Mouse (Mus musculus): ENCODE measurements around the gene Bmper.

The Bmper gene

GRCm38 (mm10) chr9:23374789-23375460 is 152.0 kb downstream of the Bmper start:
- DNase-seq (ENCODE audit: low read depth, low spot score): no peak

- no peak for DNase-seq (ENCODE audit: low read depth, low spot score)
These were observed 155.2 kb downstream of the Bmper start for GRCm38 (mm10) chr9:23377831-23378730.

- no peak for DNase-seq (ENCODE audit: low read depth, low spot score)
These were observed 155.9 kb downstream of the Bmper start for GRCm38 (mm10) chr9:23378731-23379170.

DNA sequence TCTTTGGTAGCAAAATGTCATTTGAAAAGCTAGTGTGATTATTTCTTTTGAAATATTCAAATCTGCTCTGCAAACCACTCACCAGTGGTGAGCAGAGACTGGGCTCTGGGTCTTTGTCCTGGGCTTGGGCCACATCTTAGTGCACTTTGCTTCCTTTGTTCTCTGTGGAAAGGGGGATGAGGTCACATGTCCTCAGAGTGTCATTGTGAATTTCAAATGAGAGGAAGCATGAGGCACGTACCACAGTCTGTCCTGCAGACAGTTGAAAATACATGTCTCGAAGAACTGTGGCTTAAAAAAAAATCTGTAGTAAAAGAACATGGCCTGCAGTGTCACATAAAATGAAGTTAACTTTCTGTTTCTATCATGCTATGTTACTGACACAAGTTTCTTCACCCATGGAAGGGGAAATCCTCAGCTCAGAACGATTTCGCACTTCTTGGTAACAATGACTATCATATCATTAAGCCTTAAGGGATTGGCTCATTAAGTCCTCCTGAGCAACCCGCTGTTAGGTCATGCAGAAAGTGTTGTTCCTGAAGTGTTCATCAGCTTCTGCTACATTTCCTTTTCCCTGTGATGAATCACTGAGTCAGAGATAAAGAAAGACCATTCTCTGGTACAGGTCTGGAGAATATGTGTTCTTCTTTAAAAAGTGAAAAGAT is 157.4 kb downstream of the Bmper start:
- no peak for DNase-seq (ENCODE audit: low read depth, low spot score)

GRCm38 (mm10) chr9:23383291-23383690 is 160.4 kb downstream of the Bmper start:
- DNase-seq (ENCODE audit: low read depth, low spot score): no peak

DNA sequence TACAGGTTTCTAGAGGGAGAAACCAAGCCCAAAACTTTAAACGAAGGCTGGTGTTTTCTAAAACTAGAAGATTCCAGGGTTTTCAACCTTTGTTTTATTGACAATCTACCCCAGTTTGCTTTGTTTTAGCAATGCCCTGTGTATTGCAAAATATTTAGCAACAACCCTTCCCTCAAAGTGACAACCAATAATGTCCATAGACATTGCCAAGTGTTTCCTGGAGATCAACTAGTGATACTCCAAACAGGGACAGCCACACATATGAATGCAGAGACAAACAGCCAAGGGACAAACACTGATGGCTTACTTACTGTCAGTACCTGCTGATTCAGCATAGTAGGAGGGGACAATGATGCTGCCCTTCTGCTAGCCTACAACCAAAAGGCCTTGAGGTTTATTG is 161.0 kb downstream of the Bmper start:
- DNase-seq (ENCODE audit: low read depth, low spot score): no peak

DNA sequence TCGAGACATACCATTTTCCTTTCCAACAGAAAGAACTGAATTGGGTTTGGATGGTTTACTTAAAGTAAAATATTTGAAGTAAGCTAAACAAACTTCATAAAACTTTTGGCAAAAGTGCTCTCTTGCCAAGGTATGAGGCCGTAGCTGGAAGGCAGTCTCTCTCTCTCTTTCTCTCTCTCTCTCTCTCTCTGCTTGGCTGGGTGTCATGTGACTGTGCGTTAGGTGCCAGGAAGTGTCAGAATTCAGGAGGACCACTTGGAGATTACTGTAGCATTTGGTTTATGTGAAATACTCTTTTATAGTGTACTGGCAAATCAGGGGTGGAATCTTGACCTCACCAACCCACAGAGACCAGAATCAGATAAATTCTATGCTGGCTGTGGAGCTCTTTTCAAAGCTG is 162.0 kb downstream of the Bmper start:
- no peak for DNase-seq (ENCODE audit: low read depth, low spot score)

GRCm38 (mm10) chr9:23386201-23386600 is 163.3 kb downstream of the Bmper start:
- DNase-seq (ENCODE audit: low read depth, low spot score): no peak

DNA sequence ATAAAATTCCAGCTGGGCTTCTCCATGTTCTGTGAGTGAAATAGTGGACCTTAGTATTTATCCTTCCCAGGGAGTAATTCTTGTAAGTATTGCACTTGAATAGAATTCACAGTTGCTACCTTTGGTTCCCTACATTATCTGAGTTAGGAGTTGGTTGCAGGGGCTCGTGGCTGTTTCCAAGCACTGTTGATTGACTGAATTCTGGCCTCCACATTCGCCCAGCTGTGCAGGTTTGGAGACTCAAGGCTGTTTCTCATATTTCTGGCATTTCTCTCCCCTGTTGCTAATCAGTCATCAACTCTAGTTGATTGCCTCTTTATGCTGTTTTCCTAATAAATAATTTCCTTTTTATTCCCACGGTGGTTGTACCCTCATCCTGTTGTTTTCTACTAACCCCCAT is 167.2 kb downstream of the Bmper start:
- DNase-seq (ENCODE audit: low read depth, low spot score): no peak

GRCm38 (mm10) chr9:23394652-23395317 is 171.9 kb downstream of the Bmper start:
- DNase-seq (ENCODE audit: low read depth, low spot score): no peak

GRCm38 (mm10) chr9:23396186-23396585 is 173.3 kb downstream of the Bmper start:
- no peak for DNase-seq (ENCODE audit: low read depth, low spot score)

- no peak for DNase-seq (ENCODE audit: low read depth, low spot score)
These were observed 175.0 kb downstream of the Bmper start for GRCm38 (mm10) chr9:23397876-23398275.

DNA sequence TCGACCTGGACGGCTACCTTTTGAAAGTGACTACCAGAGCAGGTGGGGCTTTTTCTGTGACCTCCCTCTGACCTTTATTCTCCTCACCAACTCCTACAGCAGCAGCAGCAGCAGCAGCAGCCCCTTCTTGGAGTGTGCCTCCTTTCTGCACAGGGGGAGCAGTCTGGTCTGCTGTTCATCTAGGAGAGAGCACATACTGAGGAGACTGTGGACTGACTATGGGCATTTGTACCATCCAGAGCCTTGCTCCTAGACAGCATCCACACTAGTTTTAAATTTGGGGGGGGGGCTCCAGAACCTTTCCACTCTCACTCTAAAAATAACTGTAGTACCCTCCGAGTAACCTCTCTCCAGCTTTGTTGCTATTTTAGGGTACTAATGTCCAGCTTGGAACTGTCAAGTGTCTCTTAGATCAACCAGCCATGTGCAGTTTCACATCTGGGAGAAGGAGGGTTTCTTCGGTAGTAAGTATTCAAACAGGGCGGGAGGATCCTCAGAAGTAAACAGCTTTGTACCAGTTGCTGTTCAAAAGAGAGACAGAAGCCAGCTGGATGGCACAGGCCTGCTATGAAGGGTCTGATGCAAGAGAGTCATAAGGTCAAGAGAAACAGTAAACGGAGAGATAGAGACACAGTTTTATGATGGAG is 176.9 kb downstream of the Bmper start:
- DNase-seq (ENCODE audit: low read depth, low spot score): no peak

DNA sequence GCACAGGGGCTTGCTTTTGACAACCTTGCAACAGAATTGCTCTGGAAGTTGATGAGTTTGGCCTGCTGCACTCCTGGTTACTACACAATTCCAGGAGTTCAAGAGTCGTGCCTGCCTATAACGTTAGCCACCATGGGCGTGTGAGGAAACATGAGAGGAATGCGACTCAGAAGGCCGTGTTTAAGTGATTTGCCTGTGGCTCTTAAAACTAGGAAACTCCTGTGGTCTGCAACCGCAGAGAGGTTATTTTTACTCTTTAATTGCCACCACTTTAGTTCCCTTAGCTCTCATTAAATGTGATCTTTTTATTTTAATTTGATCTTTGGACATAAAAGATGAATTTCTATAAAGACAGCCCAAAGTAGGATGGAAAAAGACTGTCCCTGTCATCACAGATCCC is 184.5 kb downstream of the Bmper start:
- DNase-seq (ENCODE audit: low read depth, low spot score): no peak

- no peak for DNase-seq (ENCODE audit: low read depth, low spot score)
These were observed 185.3 kb downstream of the Bmper start for GRCm38 (mm10) chr9:23407935-23408781.

DNA sequence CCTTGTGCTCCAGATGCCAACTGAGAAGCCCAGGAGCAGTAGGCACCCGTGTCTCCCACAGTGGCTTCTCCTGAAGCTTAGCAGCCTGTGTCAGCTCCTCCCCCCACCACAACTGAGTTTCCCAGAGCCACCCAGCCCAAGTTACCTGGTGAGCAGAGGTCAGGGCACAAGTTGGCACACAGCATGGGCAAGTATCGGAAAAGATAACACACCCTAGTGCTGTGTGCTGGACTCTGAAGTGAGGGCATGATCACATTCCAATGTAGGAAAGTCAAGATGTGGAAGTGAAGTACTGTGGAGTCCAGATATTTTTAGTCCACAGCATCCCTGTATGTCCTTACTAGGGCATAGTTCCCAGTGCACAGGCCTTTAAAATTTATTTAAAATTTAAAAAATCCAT is 187.7 kb downstream of the Bmper start:
- DNase-seq (ENCODE audit: low read depth, low spot score): no peak

- no peak for DNase-seq (ENCODE audit: low read depth, low spot score)
These were observed 190.1 kb downstream of the Bmper start for GRCm38 (mm10) chr9:23412956-23413355.

DNA sequence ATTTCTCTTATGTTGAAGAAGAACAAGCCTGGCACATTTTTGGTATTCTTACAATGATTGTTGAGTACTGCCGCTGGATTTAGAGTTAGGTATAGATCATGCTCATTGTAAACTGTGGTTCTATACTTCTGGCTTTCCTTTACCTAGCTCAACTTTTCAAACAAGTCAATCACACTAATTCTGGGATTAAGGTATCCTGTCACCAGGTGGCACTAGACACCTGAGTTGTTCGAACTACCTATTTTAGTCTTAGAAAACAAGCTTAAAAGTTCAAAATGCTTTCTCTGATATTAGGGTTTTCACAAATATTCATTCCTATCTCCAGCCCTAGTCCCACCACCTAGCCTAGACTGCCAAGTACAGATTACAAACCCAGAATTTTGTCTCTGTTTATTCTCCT is 196.2 kb downstream of the Bmper start:
- DNase-seq (ENCODE audit: low read depth, low spot score): no peak

- DNase-seq (ENCODE audit: low read depth, low spot score): no peak
These were observed 200.9 kb downstream of the Bmper start for GRCm38 (mm10) chr9:23423748-23424147.

DNA sequence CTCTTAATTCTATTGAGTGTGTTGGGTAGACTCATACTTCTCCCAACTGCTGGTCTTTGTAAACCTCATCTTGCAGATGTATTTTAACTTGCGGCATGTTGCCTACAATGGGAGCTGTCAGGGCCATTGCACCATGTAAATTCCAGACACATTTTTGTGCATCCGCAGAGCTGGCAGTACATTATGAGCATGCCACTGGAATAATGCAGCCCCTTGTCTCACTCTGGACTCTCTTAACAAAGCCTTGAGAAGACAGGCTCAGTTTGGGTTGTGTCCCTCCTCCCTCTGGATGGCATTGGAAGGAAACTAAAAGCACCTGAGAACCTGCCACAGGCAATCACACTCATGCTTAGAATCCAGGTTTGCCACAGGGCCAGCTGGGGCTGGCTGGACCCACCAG is 209.8 kb downstream of the Bmper start:
- no peak for DNase-seq (ENCODE audit: low read depth, low spot score)

All from CD4-positive, CD25-positive, alpha-beta regulatory T cell, adult 2 months (primary cell).